Mouse (Mus musculus): ENCODE results near the gene Exoc4.

DNA sequence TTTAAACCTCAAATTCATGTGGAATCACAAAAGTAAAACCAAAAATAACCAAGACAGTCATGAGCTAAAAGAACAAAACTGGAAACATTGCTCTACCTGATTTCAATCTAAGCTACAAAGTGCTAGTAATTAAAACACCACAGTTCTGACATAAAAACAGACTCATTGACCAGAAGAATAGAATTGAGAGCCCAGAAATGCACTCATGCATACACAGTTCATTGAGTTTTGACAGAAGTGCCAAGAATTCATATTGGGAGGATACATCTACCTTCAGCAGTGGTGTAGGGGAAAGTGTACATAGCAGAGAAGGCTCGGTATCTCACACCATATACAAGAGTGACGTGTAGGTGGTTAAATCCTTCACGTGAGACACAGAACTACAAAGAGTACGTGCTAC is 580.4 kb downstream of the Exoc4 start:
- TF ChIP-seq CTCF (IDR thresholded peaks at IDR 0.05; ENCODE audit: low read depth, low read length), result no peak
- TF ChIP-seq GATA2 (IDR thresholded peaks at IDR 0.05; ENCODE audit: borderline replicate concordance, low read depth, low read length), result no peak
- no peak for TF ChIP-seq TAL1 (conservative IDR thresholded peaks at IDR 0.05; ENCODE audit: low read depth, low read length)

All from G1E (cell line).